Mouse (Mus musculus) lung, embryonic 14.5 days (tissue): ENCODE results near the gene Cd300lf. TPM values are rescaled to one million over a fixed set of nuclear protein-coding genes. Genes with fewer than 3 reads are reported as not detected.

ENCODE experiments used
- ATAC-seq: fragments of 200-750 bp; cut with Nextera tagmentation; 2 replicates; pipeline ENCODE4 v1.8.0; 2017; ENCODE audit warnings: mild to moderate bottlenecking, moderate TSS enrichment, moderate library complexity; ENCODE audit not compliant: insufficient read depth
- DNase-seq: peaks from one replicate; pipeline ENCODE4 v3.0.0-alpha.2; 2015
- H3K27ac ChIP-seq: fragments of 300-500 bp; sonication (generic); 2 replicates; pipeline ENCODE4 v1.5.1; 2014; ENCODE audit warnings: low read depth, mild to moderate bottlenecking, moderate library complexity
- H3K27me3 ChIP-seq: fragments of 300-500 bp; sonication (generic); 2 replicates; pipeline ENCODE4 v1.6.1; 2014; ENCODE audit warnings: low read length, control low read depth; ENCODE audit not compliant: insufficient read depth
- H3K36me3 ChIP-seq: fragments of 300-500 bp; sonication (generic); 2 replicates; pipeline ENCODE4 v1.6.1; 2014; ENCODE audit warnings: control low read depth; ENCODE audit not compliant: insufficient read depth
- H3K4me1 ChIP-seq: fragments of 300-500 bp; sonication (generic); 2 replicates; pipeline ENCODE4 v1.6.1; 2014; ENCODE audit warnings: antibody characterized with exemption, control low read depth; ENCODE audit not compliant: insufficient read depth
- H3K4me2 ChIP-seq: fragments of 300-500 bp; sonication (generic); 2 replicates; pipeline ENCODE4 v1.6.1; 2014; ENCODE audit warnings: mild to moderate bottlenecking
- H3K4me3 ChIP-seq: fragments of 300-500 bp; sonication (generic); 2 replicates; pipeline ENCODE4 v1.5.1; 2014; ENCODE audit warnings: low read depth, low read length
- H3K9ac ChIP-seq: fragments of 300-500 bp; sonication (generic); 2 replicates; pipeline ENCODE4 v1.6.1; 2014
- H3K9me3 ChIP-seq: fragments of 300-500 bp; sonication (generic); 2 replicates; pipeline ENCODE4 v1.6.1; 2016; ENCODE audit warnings: low read depth, low read length, control low read depth
- CTCF ChIP-seq: IDR thresholded peaks from 2 replicates; pipeline ENCODE4 v1.5.1; 2016; ENCODE audit warnings: antibody characterized with exemption, low read depth
- WGBS: fragments of 180-500 bp; shearing (Covaris S2); extraction: QIAGEN DNeasy Blood & Tissue Kit; methylation state at CpG from one replicate; pipeline ENCODE4 v1.1.7; 2014; 5-methylcytosine and 5-hydroxymethylcytosine counted together
- polyA plus RNA-seq: library from polyadenylated mRNA; unstranded; fragments of >200 nt; fragmentation: Nextera tagmentation; extraction: Ambion mirVana; gene quantifications from 2 replicates; pipeline ENCODE4 v1.2.1, GENCODE M21; 2014

The Cd300lf gene
- polyA plus RNA-seq, 1 experiment from 2014 or later = 0.91 TPM

DNA sequence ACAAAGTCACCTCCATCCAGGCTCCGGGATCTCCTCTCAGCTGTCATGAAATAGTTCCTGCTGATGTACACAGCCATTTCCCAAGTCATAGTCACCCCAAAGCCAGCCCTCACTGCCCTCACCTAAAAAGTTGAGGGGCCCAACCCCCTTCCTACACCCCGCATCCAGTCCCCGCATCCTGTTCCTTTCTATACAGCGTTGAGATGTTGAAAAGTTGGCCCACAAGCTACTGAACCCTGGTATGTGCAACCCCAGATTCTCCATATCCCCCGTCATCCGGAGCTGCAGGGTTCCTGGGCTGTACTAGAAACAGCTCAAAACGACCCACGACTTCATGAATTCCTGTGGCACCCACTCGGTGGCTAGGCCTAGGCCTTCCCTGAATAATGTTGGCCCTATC lies 19.3 kb upstream of the Cd300lf start:
- Histone ChIP-seq H3K36me3 (no peaks in the 10 kb centered on the region), H3K4me2 (no peak overlapping the region), H3K27me3 (peaks cover 22% of the 10 kb centered on the region), H3K9me3 (no peaks in the 10 kb centered on the region), H3K4me1 (peaks cover 2% of the 10 kb centered on the region), H3K27ac (no peak overlapping the region), H3K4me3 (no peak overlapping the region), H3K9ac (no peak overlapping the region)
- ATAC-seq = no peak
- 76% methylated on average over 9 of the region's 9 CpGs for WGBS
- DNase-seq = no peak
- TF ChIP-seq CTCF = no peak

DNA sequence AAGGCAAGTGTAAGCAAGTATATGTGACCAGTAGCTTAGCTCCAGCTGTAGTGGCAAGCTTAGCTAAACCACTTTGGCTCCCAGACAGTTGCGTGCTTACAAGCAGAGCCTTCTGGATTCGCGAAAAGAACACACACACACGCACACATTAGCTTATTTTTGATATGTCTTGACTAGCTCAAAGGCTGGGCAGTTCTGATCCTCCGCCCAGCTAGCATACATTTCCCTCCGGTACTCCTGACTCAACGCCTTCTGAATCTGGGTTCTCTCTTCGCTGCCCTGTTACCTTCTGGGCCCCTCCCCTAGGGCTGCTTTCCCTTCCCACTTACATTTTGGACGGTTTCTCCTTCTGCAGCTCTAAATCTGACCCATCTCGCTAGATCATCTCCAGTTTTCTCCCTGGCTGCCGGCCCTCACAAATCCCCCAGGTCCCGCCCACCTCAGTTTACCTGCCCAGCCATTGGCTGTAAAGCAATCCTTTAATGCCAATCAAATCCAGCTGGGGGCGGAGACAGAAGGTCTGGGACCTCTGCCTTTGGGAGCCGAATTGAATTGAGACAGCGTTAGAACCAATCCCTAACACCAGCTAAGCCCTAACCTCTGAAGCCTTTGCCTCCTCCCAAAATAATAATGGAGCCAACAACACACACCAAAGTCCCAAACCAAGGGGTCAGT lies 18.1 kb upstream of the Cd300lf start:
- DNase-seq (peak; percentile 91), ATAC-seq (peak; percentile 71; the same call in 1 of the 2 replicates)
- H3K4me2 ChIP-seq = peak overlapping the region; percentile 45
- peaks cover 22% of the 10 kb centered on the region for H3K27me3 ChIP-seq
- H3K36me3 ChIP-seq = no peaks in the 10 kb centered on the region
- H3K9ac ChIP-seq = no peak overlapping the region; the same call in 1 of the 2 replicates
- 4% methylated on average over 15 of the region's 15 CpGs for WGBS
- H3K4me1 ChIP-seq = no peaks in the 10 kb centered on the region
- peak overlapping the region; percentile 10 for H3K4me3 ChIP-seq
- TF ChIP-seq CTCF = no peak
- no peak overlapping the region for H3K27ac ChIP-seq
- H3K9me3 ChIP-seq = no peaks in the 10 kb centered on the region

DNA sequence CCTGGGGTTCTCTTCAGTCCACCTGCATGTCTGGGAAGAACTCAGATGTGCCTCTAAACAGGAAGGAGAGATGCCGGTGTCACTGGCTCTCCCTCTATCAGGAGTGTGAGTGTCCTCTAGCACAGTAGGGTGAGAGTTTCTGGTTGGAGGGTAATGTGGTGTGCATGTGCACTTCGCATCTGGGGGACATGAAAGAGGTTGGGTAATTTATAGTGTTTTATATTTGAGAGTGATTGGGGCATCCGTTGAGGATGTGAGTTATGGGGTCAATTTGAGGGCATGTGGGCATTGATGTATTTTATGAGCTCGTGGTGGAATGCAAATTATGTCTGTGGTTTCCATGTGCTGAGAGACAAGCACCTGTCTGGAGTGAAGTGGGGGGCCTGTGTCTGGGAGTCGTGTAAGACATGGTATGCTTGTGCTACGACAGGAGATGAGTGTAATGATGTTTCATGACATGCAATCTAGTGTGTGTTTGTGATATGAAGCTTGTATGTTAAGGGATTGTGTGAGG lies 17.0 kb upstream of the Cd300lf start:
- Histone ChIP-seq H3K36me3 (no peaks in the 10 kb centered on the region), H3K27me3 (peaks cover 22% of the 10 kb centered on the region), H3K27ac (no peak overlapping the region), H3K4me3 (no peak overlapping the region), H3K4me2 (no peak overlapping the region), H3K9ac (no peak overlapping the region), H3K4me1 (no peaks in the 10 kb centered on the region), H3K9me3 (no peaks in the 10 kb centered on the region)
- TF ChIP-seq CTCF = no peak
- ATAC-seq = no peak
- no peak for DNase-seq
- 40% methylated on average over 6 of the region's 6 CpGs for WGBS

DNA sequence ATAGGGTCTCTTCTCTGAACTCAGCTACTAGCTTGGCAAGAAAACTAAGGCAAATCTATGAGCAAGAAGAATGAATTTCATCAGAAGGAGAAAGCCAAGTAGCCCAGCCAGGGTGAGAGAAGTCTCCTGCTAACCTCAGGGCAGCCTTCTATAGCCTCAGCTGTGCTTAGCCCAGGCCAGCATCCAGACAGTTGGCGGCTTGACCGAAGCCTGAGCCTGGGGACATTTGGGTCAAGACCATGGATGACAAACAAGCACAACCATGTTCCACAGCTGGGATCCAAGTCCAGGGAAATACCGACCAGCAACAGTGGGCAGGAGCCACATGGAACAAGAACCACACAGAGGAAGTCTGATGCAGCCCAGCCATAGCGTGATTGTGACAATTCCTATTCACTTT lies 14.0 kb upstream of the Cd300lf start:
- Histone ChIP-seq H3K9me3 (no peaks in the 10 kb centered on the region), H3K4me1 (no peaks in the 10 kb centered on the region), H3K27me3 (no peaks in the 10 kb centered on the region), H3K4me2 (no peak overlapping the region), H3K4me3 (no peak overlapping the region), H3K9ac (no peak overlapping the region), H3K27ac (no peak overlapping the region), H3K36me3 (no peaks in the 10 kb centered on the region)
- 84% methylated on average over 4 of the region's 4 CpGs for WGBS
- no peak for ATAC-seq
- no peak for TF ChIP-seq CTCF
- DNase-seq = no peak

DNA sequence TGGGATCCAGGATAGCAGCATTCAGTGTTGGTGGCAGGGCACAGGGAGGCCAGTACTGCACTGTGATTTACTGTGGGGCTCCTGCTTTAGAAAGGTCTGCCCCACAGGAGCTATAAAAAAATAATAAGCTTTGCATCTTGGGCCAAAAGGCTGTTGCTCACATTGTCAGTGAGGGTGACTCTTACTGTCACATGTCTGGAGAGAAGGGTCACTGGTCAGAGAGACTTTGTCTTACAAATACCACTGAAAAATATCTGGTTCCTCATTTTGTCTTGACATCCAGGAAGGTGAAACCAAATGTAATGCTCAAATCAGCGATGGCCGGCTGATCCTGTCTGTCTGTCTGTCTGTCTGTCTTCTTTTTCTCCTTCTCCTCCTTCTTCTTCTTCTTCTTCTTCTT lies 8.2 kb upstream of the Cd300lf start:
- 79% methylated on average over 2 of the region's 2 CpGs for WGBS
- TF ChIP-seq CTCF = no peak
- DNase-seq (no peak), ATAC-seq (no peak)
- no peak overlapping the region for H3K27ac ChIP-seq
- no peak overlapping the region for H3K9ac ChIP-seq
- no peak overlapping the region for H3K4me3 ChIP-seq
- H3K4me2 ChIP-seq = no peak overlapping the region
- H3K4me1 ChIP-seq = no peaks in the 10 kb centered on the region
- H3K27me3 ChIP-seq = no peaks in the 10 kb centered on the region
- no peaks in the 10 kb centered on the region for H3K36me3 ChIP-seq
- H3K9me3 ChIP-seq = no peaks in the 10 kb centered on the region

DNA sequence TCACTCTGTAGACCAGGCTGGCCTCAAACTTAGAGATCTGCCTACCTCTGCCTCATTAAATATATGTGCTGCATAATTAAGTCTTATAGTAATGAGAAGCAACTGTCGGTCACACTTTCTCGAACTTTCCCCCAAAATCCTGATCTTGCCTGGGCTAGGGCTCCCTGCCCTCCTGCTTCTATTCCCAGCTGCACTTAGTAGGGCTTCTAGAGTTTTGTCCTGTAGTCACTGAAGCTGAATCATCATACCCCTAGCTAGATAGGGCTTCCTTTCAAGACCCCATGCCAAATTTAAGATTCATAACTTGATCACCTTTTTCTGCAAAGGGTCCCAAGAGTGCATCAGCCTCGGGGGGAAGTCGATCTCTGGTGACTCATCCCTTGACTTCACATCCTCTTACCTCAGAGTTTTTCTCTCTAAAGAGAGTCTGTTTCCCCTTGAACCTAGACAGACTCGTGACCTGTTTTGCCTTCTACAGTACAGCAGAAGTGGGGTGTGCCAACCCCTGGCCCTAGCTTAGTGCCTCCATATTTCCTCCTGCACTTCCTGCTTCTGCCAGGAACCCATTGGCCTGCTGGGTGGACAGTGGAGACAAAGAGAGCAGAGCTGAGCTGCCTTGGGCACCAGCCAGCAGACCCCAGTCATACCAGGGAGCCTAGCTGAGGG lies 4.9 kb upstream of the Cd300lf start:
- Histone ChIP-seq H3K4me3 (no peak overlapping the region), H3K36me3 (no peaks in the 10 kb centered on the region), H3K9me3 (no peaks in the 10 kb centered on the region), H3K27me3 (no peaks in the 10 kb centered on the region), H3K27ac (no peak overlapping the region), H3K9ac (no peak overlapping the region), H3K4me1 (no peaks in the 10 kb centered on the region), H3K4me2 (no peak overlapping the region)
- DNase-seq (no peak), ATAC-seq (no peak)
- TF ChIP-seq CTCF = no peak
- WGBS = 80% methylated on average over 5 of the region's 5 CpGs

DNA sequence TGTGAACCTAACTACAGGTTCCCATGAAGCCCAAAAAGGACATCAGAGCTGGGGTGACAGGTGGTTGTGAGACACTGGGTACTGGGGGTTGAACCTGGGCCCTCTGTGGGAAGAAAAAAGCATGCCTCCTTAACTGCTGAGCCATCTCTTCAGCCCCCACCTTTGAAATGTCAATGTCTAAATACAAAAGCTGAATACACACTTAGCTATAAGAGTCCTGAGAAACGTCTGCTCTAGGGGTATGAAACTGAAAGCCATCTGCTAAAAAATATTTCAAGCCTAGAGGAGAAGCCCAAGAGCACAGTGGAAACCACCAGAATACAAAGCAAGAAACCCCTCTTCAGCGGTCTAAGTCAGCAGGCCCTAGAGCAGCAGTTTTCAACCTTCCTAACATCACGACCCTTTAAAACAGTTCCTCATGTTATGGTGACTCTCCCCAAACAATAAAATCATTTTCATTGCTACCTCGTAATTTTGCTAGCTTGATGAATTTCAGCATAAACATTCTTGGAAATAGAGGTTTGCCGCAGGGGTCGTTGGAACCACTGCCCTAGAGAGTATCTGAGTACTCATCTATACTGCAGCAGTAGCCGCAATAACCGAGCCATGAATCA lies 1.9 kb downstream of the Cd300lf start:
- Histone ChIP-seq H3K9me3 (no peaks in the 10 kb centered on the region), H3K4me1 (no peaks in the 10 kb centered on the region), H3K27me3 (no peaks in the 10 kb centered on the region), H3K36me3 (no peaks in the 10 kb centered on the region), H3K27ac (no peak overlapping the region), H3K4me3 (no peak overlapping the region), H3K4me2 (no peak overlapping the region), H3K9ac (no peak overlapping the region)
- DNase-seq = no peak
- 61% methylated on average over 8 of the region's 8 CpGs for WGBS
- no peak for TF ChIP-seq CTCF
- no peak for ATAC-seq
